Mouse (Mus musculus) megakaryocyte-erythroid progenitor cell, adult 5-6 weeks (primary cell): ENCODE results near the gene Zfp664. TPM values are rescaled to one million over a fixed set of nuclear protein-coding genes. Genes with fewer than 3 reads are reported as not detected.

Source experiments
- ATAC-seq: replicated peaks from 2 replicates; pipeline ENCODE4 v1.8.0; 2016; ENCODE audit warnings: mild to moderate bottlenecking, inconsistent platforms; ENCODE audit not compliant: severe bottlenecking, poor library complexity, low FRiP score, low TSS enrichment
- total RNA-seq, 2 experiments: library from RNA; stranded (forward) in 1 of 2; stranded (reverse) in 1 of 2; fragments of 200-1000, 215-1000 nt in 1 of 2; fragments of >200 nt in 1 of 2; fragmentation: Nextera tagmentation in 1 of 2; gene quantifications; 2 replicates each; pipeline ENCODE4 v1.2.3; 2014 to 2017

Gene Zfp664
- total RNA-seq (2014; fragmentation: Nextera tagmentation) (20.3 and 20.6 TPM in 2 replicates), total RNA-seq (2017) (14.1 and 18.9 TPM in 2 replicates)

DNA sequence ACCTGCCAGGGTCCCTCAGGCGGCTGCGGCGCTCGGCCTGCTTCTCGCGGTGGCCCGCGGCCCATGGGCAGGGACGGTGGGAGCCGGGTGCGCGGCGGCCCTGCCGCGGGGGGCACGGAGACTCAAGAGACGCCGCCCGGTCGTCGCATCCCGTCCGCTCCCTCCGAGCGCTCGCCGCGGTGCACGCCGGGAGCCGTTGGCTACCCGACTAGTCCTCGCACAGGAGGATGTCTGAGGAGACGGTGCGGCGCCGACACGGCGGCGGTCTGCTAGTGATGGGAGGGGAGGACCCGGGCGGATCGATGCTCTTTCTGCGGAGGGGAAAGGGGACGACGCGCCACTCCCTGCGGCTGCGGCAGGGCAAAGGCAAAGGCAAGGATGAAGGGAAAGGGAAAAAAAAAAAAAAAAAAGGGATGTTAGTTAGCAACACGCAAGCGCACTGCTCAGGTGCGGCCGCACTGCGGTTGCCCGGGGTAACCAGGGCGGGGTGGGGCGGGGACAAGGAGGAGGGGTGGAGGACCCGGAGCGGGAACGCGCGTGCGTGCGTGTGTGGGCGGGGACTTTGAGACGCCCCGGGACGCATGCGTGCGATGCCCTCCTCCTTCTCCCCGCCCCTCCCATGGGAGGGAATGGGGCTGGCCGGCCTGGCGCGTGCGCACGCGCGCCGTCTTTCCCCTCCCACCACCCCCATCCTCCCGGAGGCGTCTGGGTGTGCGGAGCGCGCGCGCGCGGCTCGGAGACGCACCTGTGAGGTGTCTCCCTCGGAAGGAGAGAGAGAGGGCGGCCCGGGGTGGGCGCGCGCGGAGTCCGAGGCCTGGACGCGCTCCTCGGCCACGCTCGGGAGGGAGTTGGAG is at the start of gene Zfp664, which contains the start of gene Ccdc92:
TSS of gene Zfp664 (plus strand) at position 679 of the 854 bp plus-strand sequence.
TSS of gene Ccdc92 (minus strand) at position 412 of the 854 bp plus-strand sequence.
- ATAC-seq: peak; percentile 90

DNA sequence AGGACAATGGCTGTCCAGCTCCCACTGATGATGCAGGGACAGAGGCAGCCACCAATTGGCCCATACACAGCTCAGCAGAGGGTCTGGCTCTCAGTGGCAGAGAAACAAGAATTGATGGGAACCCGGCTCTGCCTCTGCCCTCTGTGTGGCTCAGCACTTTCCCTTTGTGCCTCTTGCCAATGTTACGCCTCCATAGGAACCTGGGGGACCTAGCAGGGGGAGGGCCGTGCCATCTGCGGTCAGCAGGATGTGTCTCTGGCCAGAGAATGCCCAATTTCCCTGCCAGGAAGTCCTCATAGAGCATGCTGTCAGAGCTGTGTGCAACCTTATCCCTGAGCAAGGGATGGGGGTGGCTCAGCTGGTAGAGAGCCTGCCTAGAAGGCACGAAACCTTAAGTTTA is 47.7 kb upstream of the Zfp664 start:
- ATAC-seq: no peak

DNA sequence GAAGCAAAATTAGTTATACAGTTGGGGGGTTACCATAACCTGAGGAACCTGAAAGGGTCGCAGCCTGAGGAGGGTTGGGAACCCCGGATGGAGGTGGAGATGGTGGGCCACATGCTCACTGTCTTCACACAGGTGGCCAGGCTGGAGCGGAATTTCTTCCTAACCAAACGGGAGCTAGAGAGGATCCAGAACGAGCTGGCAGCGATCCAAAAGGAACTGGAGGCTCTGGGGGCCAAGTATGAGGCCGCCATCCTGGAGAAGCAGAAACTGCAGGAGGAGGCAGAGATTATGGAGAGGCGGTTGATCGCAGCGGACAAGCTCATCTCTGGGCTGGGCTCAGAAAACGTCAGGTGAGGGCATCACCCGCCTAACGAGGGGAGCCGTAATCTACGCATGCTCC is 45.4 kb upstream of the Zfp664 start:
- no peak for ATAC-seq

DNA sequence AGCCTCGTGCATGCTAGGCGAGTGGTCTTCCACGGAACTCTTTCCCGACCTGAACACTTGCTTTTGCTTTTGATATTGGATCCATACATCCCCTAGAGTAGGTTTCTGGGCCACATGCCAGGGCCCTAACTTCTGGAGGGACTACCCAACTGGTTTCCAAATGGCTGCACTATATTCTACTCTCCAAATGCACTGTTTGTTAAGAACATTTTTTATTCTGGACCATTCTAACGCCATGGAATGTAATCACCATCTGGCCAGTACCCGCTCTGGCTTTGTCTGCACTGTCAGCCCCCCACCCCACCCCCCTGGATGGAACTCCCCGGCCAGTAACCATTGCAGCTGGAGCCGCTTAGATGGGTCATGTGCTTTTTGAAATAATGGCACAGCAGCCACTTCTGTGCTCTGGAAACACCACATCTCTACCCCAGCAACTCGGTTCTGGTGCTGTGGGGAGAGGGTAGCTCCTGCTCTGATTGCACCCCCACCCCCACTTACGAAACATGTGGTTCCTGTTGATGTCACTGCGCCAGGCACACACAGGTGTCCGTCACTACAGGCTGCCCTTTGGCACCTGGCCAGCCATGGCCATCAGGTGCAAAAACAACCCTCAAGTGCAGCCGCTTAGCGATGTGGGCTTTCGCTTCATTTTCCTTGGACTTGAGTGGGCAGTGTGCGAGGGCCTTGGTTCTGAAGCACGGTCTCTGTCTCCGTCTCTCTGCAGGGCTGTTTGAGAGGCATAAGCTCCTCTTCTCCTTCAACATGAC is 40.2 kb upstream of the Zfp664 start:
- ATAC-seq: no peak

DNA sequence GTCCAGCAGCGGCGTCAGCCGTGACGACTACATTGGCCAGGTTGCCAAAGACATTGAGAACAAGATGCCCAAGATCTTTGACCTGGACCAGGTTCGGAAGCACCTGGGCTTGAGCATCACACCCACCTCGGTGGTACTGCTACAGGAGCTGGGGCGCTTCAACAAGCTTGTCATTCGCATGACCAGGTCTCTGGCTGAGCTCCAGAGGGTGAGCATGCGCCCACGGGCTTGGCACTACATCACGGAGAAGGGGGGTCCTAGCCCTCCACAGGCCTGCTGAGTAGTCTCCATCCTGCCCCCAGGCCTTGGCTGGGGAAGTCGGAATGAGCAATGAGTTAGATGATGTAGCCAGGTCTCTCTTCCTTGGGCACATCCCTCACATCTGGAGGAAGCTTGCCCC is 32.2 kb upstream of the Zfp664 start:
- ATAC-seq: no peak

DNA sequence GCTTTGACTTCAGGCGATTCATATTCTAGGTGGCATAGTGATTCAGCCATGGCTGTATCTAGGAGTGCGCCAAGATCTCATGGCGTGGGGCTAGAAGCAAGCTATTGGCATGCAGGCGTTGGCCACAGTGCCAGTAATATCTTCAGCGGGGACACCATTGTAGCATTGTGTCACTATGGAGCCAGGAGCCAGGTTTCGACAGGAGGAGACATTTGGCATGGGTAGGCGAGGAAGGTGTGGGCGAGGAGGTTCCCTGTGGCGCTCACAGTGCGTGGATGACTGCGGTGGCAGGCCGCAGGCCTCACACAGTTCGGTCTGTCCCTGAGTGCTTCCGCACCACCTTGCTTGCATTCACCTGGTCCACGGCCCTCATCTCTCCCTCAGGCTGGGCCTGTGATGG is 27.3 kb upstream of the Zfp664 start:
- ATAC-seq: no peak

DNA sequence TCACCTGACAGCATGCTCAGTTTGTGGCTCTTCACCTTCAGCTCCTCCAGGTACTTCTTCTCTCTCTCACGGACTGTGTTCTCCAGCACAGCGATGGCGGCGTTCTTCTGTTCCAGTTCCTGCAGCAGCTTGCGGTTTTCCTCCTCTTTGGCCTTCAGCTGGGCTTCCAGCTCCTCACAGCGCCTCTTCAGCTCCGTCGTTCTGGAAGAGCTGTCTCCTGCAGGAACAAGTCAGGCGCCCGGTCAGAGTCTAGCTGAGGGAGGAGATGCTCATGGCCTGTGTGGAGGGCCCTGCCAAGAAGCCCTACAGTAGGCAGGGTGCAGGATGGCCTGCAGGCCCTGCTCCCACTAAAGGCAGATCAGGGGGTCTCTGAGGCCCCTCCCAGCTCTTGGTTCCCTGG is 26.4 kb upstream of the Zfp664 start:
- ATAC-seq: no peak

DNA sequence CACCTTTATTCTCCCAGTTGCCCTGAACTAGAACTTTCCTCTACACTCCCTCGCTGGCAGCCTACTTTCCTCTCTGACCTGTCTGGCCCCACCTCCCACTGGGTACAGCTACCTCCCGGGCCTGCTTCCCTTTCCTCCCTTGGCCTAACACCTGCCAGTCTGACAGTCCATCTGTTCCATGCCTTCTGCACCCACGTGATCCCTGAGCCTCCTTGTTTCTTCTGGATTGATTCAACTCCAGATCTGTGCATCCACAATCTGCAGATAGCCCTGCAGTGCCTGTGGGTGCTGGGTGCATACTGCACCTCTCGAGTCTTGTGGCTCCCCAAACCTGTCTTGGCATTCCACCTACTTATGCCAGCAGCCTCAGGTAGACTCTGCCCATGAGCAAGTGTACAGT is 25.9 kb upstream of the Zfp664 start:
- ATAC-seq: no peak

DNA sequence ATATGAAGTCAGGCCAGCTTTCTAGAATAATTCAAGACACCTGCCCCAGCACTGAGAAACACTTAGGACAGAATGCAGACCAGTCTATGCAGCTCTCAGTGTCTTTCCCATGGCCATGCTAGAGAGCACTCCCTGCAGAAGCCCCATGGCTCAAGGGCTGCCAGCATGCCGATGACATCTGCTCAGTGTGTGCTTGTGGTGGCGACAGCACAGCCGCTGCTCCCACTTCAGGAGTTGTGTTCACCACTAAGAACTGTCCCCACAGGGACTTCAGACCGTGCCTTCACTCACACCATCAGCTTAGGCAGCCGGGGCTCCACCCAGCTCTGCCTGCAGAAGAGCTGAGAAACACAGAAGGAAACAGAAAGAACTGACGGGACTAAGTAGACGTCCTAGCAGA is 22.3 kb upstream of the Zfp664 start:
- ATAC-seq: no peak

DNA sequence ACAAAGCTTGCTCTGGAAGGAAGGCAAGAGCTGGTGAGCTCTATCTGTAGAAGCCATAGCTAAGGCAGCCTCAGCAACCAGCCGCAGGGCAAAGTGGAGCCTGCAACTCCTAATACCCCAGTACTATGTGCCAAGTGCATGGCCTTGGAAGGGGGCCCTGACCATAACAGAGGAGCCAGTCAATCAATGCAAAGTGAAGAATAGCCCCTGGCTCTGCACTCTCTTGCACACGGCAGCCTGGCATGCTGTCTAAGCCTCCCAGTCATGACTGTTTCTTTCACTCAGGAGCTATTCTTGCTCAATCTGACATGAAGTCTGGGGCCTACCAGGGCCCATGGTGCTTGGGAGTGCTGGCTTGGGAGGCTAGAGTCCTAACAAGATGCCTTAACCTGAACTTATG is 21.8 kb upstream of the Zfp664 start:
- no peak for ATAC-seq

DNA sequence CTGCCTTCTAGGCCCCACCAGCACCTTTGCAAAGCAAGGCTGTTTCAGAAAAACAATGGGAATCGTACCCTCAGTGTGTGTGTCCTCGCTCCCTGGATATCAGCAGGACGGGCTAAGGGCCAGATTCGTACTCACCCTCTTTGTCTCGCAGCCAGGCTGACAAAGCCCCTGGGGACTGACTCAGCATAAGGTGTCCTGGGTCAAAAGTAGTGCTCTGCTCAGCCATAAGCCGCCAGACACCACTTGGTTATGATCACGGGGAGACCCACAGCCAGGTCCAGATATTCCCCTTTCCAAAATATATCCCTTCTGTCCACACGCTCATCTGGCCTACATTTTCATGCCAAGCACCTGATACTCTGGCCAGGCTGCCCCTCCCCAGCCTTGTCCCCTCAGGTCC is 19.1 kb upstream of the Zfp664 start:
- ATAC-seq: no peak

DNA sequence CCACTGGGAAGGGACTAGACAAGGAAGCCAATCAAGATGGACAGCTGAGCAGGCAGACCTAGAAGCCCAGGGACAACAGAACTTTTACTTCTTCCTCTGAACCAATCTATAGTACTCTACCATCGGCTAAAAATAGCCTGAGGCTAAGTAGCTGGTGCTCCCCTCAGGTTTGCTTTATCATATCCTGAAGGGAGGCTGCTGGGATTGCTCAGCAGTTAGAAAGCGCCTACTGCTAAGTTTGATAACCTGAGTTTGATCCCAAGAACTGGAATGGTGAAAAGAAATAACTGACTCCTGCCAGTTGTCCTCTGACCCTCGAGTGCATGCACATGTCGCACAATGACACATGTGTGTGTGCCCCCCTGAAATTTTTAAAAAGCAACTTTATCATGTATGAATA is 17.6 kb upstream of the Zfp664 start:
- no peak for ATAC-seq

DNA sequence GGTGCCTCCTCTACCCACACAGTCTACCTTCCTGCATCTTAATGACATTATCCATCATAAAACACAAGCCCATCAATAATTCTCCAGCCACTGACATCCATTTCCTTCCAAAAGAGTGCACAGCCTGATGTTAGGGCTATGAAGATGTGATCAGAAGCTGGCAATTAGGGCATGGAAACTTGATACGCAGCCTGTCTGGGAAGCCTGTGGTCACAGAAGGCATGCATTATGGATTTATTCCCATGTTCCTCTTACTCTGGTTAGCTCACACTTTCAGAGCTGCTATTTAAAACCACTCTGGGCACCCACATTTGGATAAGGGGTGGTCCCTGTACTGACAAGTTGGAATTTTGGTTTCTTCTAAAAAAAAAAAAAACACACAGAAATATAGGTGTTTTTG is 15.5 kb upstream of the Zfp664 start:
- no peak for ATAC-seq

DNA sequence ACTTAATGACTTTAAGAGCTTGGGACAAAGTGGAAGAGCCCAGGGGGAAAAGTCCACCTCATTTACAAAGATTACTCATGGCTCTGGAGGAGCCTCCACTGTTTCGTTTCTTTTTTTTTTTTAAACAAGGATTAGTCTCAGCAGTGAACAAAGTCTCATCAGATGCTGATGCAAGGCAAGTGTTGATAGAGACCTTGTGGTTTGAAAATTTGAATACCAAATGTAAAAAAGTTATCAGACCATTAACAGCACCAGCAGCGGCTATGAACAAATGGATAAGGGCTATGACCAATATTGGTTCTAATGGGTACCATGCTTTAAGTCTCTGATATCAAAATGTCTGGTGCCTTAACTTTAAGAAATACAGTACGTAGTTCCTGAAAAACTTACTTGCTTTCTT is 13.5 kb upstream of the Zfp664 start:
- ATAC-seq: peak; percentile 37; the same call in 1 of the 2 replicates

DNA sequence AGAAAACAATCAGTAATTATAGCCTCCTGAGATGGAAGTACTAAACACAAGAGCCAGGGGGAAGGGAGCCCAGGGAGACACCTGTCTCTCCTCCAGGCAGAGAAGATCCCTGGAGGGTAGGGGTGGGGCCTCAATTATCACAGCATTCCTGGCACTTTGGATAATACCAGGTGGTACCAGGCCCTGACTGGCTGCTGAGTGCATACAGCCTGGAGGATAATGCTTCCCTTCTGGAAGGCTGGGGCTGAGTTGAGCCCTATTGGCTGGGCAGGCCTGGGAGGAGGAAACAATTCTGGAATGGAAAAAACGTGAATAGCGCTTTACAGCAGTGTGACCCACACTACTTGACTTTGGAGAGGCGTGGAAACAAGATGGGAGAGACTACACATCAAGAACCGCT is 10.9 kb upstream of the Zfp664 start:
- ATAC-seq: no peak

DNA sequence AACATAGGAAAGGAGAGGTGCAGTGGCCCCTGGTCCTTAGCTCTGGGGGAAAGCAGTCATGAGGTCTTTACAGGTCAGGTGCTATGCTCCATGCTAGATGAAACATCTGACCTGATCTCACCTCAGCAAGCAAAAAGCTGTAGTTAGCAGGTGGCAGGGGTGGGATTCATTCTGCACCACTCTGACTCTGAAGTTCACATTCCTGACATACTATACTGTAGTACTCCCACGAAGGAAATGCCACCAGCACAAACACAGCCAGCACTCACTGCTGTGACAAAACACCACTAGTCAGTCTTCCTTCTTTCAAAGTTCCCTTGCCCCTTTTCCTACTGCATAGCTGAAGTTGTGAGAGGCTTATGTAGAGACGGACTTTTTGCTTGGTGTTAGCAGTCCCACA is 10.2 kb upstream of the Zfp664 start:
- ATAC-seq: no peak

DNA sequence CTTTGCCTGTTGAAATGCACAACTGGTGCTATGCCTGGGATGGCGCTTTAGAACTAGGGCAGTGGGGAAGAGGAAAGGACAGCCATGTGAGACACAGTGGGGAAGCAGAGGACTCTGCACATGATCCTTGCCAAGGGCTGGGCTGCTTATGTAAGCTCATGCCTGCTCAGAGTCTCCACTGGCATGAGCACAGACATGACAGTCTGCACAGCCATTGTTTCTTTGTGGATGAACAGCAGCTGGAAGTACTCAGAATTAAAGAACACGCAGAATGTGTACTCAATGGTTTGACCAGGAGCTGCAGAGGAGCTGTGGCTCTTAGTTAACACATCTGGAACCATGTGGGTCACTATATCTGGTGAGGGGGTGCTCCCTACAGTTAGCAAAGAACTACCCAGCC is 9.4 kb upstream of the Zfp664 start:
- no peak for ATAC-seq

DNA sequence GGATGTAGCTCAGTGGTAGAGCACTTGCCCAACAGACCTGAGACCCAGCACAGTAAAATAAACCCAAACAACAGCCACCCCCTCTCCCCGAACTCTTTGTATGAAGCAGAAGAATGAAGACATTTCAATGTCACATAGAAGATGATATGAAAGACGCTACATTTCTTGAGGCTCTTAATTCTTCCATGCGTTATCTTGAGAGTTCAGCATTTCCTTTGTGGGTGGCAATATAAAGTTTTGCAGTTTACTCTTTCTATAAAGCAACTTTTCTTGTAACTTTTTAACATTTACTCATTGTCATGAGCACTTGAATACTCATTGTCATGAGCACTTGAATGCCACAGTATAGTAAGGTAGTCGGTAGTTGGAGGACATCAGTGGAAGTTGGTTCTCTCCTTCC is 8.3 kb upstream of the Zfp664 start:
- no peak for ATAC-seq

DNA sequence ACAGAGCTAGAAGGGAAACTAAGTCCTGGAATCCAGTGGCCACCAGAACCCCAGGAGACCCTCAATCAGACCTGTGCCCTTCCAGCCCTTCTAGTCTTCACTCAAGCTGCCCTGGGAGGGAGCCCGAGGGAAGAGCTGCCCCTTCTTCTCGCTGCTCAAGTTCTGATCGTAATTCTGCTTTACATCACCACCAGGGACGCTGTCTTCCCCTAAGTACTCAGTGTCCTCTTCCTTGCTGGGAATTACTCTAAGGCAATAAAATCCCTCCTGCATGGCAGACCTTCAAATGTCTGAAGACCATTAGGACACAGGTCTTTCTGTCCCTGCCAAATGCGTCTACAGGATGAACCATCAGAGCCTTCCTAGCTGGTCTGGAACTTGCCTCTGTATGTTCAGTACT is 2.5 kb upstream of the Zfp664 start:
- peak; percentile 25; the same call in 1 of the 2 replicates for ATAC-seq

DNA sequence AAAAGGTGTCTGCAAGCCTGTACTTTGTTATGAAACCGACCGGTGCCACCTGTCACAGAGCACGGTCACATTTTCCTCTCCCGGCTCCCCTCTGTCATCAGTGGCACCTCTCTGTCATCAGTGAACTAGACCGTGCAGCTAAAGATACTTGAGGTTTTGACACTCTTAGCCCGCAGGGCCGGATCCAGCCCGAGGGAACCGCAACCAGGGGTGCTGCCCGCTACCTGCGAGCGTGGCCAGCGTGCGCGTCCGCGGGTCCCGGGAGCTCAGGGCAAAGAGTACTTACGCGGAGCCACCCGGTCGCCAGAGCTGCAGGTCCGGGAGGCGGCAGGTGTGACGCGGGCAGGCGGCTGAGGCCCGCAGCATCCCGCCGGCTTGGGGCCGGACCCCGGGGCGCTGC is 1.0 kb upstream of the Zfp664 start:
- no peak for ATAC-seq
